Mouse (Mus musculus): ENCODE results near the gene Mgarp. TPM values are rescaled to one million over a fixed set of nuclear protein-coding genes. Genes with fewer than 3 reads are reported as not detected.

Mgarp gene
- polyA plus RNA-seq, 1 experiment from 2014 or later: 2.0 TPM

DNA sequence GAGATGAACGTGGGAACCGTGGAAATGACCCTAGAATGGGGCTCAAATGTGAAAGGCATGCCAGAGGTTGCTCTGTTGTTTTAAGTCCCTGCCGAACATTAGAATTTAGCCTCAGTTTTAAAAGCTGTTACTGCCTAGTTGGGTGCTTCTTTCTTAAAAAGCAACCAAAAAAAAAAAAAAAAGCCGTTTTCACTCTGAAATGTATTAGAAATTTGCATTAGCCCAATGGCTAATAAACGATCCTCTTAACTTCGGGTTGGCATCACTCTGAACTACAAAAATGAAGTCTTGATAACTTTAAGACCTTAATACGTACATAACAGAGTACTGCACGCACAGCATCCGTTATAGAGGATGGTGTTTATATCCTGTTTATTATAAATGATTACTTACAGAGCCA, 54.4 kb downstream of the Mgarp start:
- no peaks in the 10 kb centered on the region for H3K27me3 ChIP-seq
- WGBS: 5% methylated on average over 9 of the region's 9 CpGs
- no peak for ATAC-seq (ENCODE audit: low FRiP score, low read depth)
- H3K4me2 ChIP-seq: peak overlapping the region; percentile 87
- H3K9ac ChIP-seq: peak overlapping the region; percentile 82; the same call in 1 of the 2 replicates
- no peaks in the 10 kb centered on the region for H3K36me3 ChIP-seq
- H3K4me1 ChIP-seq (replicated peaks): peaks cover 24% of the 10 kb centered on the region
- H3K9me3 ChIP-seq: no peaks in the 10 kb centered on the region
- peak overlapping the region; percentile 74 for H3K4me3 ChIP-seq
- peak overlapping the region; percentile 98 for H3K27ac ChIP-seq (replicated peaks)

DNA sequence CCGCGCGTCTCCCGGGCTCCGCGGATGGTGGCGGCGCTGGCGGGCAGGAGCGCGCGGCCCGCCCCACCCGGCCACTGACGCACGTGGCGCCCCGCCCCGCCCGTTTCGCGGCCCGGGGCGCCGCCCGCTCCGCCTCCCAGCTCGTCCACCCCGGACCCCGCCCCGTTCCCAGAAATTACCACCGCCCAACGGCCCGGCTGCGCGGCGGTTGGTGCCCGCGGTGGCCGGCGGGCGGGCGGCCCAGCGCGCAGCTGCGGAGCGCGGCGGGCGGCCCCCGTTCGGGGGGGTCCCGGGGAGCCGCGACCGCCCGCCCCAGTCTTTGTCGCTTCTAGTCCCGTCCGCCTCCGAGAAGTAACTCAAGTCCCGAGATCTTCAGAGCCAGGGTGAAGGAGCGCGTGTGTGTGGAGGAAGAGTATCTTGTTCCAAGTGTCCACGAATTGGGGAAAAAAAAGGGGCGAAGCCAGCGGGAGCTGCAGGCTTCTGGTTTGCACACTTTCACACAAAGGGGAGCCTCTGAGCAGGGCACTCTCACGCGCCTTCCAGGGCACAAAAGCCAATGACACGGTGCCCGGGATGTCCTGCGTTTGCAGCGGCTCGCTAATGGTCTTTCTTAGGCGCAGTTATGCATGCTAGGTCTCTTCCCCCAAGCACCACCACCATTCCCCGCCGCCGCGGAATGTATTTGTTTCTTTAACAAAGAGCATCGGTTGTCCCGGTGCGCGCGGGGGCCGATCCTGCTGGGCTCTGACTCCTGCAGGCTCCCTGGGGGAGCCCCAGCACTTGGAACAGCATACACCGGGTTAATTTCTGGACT, 55.1 kb downstream of the Mgarp start:
- Histone ChIP-seq H3K27ac (replicated peaks) (peak overlapping the region; percentile 98), H3K9ac (peak overlapping the region; percentile 82), H3K36me3 (no peaks in the 10 kb centered on the region), H3K9me3 (no peaks in the 10 kb centered on the region), H3K27me3 (no peaks in the 10 kb centered on the region), H3K4me2 (peak overlapping the region; percentile 87), H3K4me1 (replicated peaks) (peaks cover 24% of the 10 kb centered on the region), H3K4me3 (peak overlapping the region; percentile 74)
- WGBS: under 1% methylated on average over 79 of the region's 86 CpGs
- ATAC-seq (ENCODE audit: low FRiP score, low read depth): peak; percentile 82

DNA sequence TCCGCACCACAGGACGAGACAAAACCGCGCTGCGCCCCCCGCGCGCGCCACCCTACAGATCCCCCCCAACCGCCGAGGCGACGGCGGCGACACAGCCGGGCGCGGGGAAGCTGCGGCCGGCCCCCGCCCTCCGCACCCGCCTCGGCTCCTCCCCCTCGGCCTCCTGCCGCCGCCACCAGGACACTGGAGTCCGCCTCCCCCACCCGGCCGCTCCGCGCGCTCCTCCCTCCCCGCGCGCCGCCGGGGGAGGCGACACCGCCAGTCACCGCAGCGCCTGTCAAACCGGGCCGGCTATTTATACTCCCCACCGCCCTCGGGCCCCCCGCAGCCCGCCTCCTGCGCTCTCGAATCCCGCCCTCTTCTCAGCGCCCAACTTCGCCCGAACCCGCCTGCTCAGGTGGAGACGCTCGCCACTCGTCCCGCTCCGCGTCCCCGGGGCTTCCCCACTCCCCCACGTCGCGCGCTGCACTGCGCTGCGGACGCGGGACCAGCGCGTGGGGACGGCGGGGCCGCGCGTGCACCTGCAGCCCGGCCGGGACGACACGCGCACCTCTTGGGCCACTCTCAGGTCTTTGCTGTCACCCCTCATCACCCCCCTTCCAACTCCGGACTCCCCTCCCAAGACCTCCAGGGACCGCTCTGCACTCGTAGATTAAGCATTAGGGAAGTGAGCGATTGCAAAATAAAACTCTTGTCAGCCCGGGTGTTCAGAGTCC, 55.8 kb downstream of the Mgarp start, which contains the start of gene Elf2:
Gene Elf2 (minus strand): TSS at position 112 of the 716 bp plus-strand sequence.
- H3K4me3 ChIP-seq: peak within 1 kb of the TSS; percentile 74
- H3K36me3 ChIP-seq: no peaks in the 10 kb centered on the region
- peaks cover 24% of the 10 kb centered on the region for H3K4me1 ChIP-seq (replicated peaks)
- no peaks in the 10 kb centered on the region for H3K9me3 ChIP-seq
- WGBS: 1% methylated on average over 60 of the region's 87 CpGs
- H3K27ac ChIP-seq (replicated peaks): peak within 1 kb of the TSS; percentile 98
- peak; percentile 75 for ATAC-seq (ENCODE audit: low FRiP score, low read depth)
- H3K9ac ChIP-seq: peak within 1 kb of the TSS; percentile 82
- H3K4me2 ChIP-seq: peak within 1 kb of the TSS; percentile 87
- no peaks in the 10 kb centered on the region for H3K27me3 ChIP-seq

DNA sequence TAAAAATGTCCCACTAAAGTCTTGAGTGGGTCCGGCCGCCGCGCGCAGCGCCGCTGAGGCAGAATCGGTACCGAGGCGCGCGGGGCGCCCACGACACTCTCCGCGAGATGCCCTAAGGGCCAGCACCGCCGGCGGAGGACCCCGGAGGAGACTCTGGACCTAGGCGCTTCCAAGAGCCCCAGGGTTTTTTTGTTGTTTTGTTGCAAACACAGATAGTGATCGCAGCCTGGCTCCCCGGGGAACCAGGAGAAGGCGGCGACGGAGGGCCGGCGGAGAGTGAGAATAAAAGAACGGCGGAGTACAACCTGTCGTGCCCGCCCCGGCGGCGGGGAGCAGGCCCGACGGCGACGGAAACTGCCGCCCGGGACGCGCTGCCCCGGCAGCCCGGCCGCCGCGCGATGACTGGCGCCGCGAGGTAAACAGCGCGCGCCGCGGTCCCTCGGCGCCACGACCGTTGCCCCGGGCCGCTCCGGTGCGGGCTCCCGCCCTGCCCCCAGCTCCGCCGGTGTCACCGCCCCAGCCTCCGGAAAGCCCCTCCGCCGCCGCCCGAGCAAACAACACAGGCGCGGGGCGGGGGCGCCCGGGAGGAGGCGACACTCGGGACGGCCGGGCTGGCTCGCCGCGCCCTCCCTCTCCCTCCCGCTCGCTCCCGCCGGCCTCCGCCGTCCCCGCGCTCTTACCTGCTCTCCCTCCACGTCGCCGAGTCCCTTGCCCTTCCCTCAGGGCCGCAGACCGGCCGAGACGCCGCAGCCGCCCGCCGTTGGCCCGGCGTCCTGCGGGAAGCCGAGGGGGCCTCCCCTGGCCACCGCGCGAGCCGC, 56.6 kb downstream of the Mgarp start:
- under 1% methylated on average over 70 of the region's 113 CpGs for WGBS
- peak overlapping the region; percentile 82 for H3K9ac ChIP-seq
- ATAC-seq (ENCODE audit: low FRiP score, low read depth): no peak; the same call in 1 of the 2 replicates
- no peaks in the 10 kb centered on the region for H3K27me3 ChIP-seq
- H3K27ac ChIP-seq (replicated peaks): peak overlapping the region; percentile 98
- H3K9me3 ChIP-seq: no peaks in the 10 kb centered on the region
- H3K36me3 ChIP-seq: no peaks in the 10 kb centered on the region
- peak overlapping the region; percentile 87 for H3K4me2 ChIP-seq
- peaks cover 24% of the 10 kb centered on the region for H3K4me1 ChIP-seq (replicated peaks)
- H3K4me3 ChIP-seq: peak overlapping the region; percentile 74

DNA sequence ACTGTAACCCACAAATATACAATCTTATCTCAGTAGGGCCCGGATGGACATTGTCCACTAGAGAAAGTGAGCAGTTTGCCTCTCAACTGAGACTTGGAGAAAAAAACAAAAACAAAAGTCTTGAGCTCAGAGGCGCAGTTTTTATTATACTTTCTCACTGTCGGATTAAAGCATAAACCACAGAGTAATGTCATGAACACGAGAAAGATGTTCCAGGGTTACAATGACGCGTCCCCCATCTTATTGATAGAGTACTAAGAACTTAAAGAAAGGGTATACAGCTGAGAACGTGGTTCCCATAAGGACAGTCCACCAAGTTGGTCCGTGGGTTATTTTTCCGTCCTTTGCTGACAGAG, 57.2 kb downstream of the Mgarp start:
- H3K9ac ChIP-seq: peak overlapping the region; percentile 82
- 3% methylated on average over 9 of the region's 9 CpGs for WGBS
- H3K4me2 ChIP-seq: peak overlapping the region; percentile 87
- H3K27me3 ChIP-seq: no peaks in the 10 kb centered on the region
- ATAC-seq (ENCODE audit: low FRiP score, low read depth): no peak
- H3K4me3 ChIP-seq: peak overlapping the region; percentile 74
- peaks cover 24% of the 10 kb centered on the region for H3K4me1 ChIP-seq (replicated peaks)
- H3K9me3 ChIP-seq: no peaks in the 10 kb centered on the region
- H3K27ac ChIP-seq (replicated peaks): peak overlapping the region; percentile 98
- H3K36me3 ChIP-seq: no peaks in the 10 kb centered on the region

Other genes with a start within 250 kb of the Mgarp start
- gene Noct, start 172.3 kb downstream of the Mgarp start, polyA plus RNA-seq (2015; fragmentation: Nextera tagmentation; extraction: Ambion mirVana): 31.1 and 35.6 TPM in 2 replicates
- gene Elf2, start 56.1 kb downstream of the Mgarp start, polyA plus RNA-seq (2015; fragmentation: Nextera tagmentation; extraction: Ambion mirVana): 34.2 and 35.7 TPM in 2 replicates
- 733 and 815 TPM in 2 replicates for gene Ndufc1, start 12.2 kb upstream of the Mgarp start, polyA plus RNA-seq (2015; fragmentation: Nextera tagmentation; extraction: Ambion mirVana)
- 45.9 and 47.6 TPM in 2 replicates for gene Naa15, start 18.4 kb upstream of the Mgarp start, polyA plus RNA-seq (2015; fragmentation: Nextera tagmentation; extraction: Ambion mirVana)
- gene Rab33b, start 87.2 kb upstream of the Mgarp start, polyA plus RNA-seq (2015; fragmentation: Nextera tagmentation; extraction: Ambion mirVana): 26.7 and 31.5 TPM in 2 replicates
- 2.6 and 2.9 TPM in 2 replicates for gene Setd7, start 164.1 kb upstream of the Mgarp start, polyA plus RNA-seq (2015; fragmentation: Nextera tagmentation; extraction: Ambion mirVana)